Mouse (Mus musculus): ENCODE measurements around the gene Nkg7.

- TF ChIP-seq CTCF (IDR thresholded peaks at IDR 0.05; ENCODE audit: control insufficient read depth, insufficient read depth, insufficient replicate concordance, low read depth, low read length) (peak; percentile 36; the same call in 1 of the 2 replicates), POLR2A (IDR thresholded peaks at IDR 0.05; ENCODE audit: control insufficient read depth, low read depth, low read length) (no peak)
Observed at GRCm38 (mm10) chr7:43417298-43417697, 19.6 kb upstream of the Nkg7 start.
